Mouse (Mus musculus): ENCODE results near the gene Arl15. TPM values are rescaled to one million over a fixed set of nuclear protein-coding genes. Genes with fewer than 3 reads are reported as not detected.

Gene Arl15
- polyA plus RNA-seq, 1 experiment: 0.19 TPM

- Histone ChIP-seq H3K27me3 (replicated peaks) (no peaks in the 10 kb centered on the region), H3K4me3 (replicated peaks) (no peak overlapping the region), H3K36me3 (replicated peaks; ENCODE audit: low read length) (peaks cover 34% of the 10 kb centered on the region), H3K4me1 (no peaks in the 10 kb centered on the region), H3K9me3 (peaks cover 70% of the 10 kb centered on the region)
- TF ChIP-seq GATA1 (IDR thresholded peaks at IDR 0.05; ENCODE audit: borderline replicate concordance, low read length): no peak
- TF ChIP-seq FLI1 (IDR thresholded peaks at IDR 0.05; ENCODE audit: low read length): no peak
Observed at GRCm38 (mm10) chr13:113964945-113965344, 170.6 kb downstream of the Arl15 start.

- Histone ChIP-seq H3K4me3 (replicated peaks) (no peak overlapping the region), H3K27me3 (replicated peaks) (no peaks in the 10 kb centered on the region), H3K36me3 (replicated peaks; ENCODE audit: low read length) (peaks cover 32% of the 10 kb centered on the region), H3K4me1 (no peaks in the 10 kb centered on the region), H3K9me3 (peaks cover 41% of the 10 kb centered on the region)
- TF ChIP-seq GATA1 (IDR thresholded peaks at IDR 0.05; ENCODE audit: borderline replicate concordance, low read length): no peak
- no peak for TF ChIP-seq FLI1 (IDR thresholded peaks at IDR 0.05; ENCODE audit: low read length)
Observed at GRCm38 (mm10) chr13:113970706-113971105, 176.4 kb downstream of the Arl15 start.

GRCm38 (mm10) chr13:113972401-113972800, 178.1 kb downstream of the Arl15 start:
- TF ChIP-seq GATA1 (IDR thresholded peaks at IDR 0.05; ENCODE audit: borderline replicate concordance, low read length) (no peak), FLI1 (IDR thresholded peaks at IDR 0.05; ENCODE audit: low read length) (no peak)
- Histone ChIP-seq H3K36me3 (replicated peaks; ENCODE audit: low read length) (peaks cover 26% of the 10 kb centered on the region), H3K27me3 (replicated peaks) (no peaks in the 10 kb centered on the region), H3K9me3 (peaks cover 30% of the 10 kb centered on the region), H3K4me1 (no peaks in the 10 kb centered on the region), H3K4me3 (replicated peaks) (no peak overlapping the region)

GRCm38 (mm10) chr13:113974866-113975265, 180.6 kb downstream of the Arl15 start:
- H3K4me3 ChIP-seq (replicated peaks): no peak overlapping the region
- TF ChIP-seq FLI1 (IDR thresholded peaks at IDR 0.05; ENCODE audit: low read length) (no peak), GATA1 (IDR thresholded peaks at IDR 0.05; ENCODE audit: borderline replicate concordance, low read length) (no peak)
- no peaks in the 10 kb centered on the region for H3K27me3 ChIP-seq (replicated peaks)
- H3K9me3 ChIP-seq: peaks cover 24% of the 10 kb centered on the region
- H3K36me3 ChIP-seq (replicated peaks; ENCODE audit: low read length): peaks cover 3% of the 10 kb centered on the region
- H3K4me1 ChIP-seq: no peaks in the 10 kb centered on the region

- H3K36me3 ChIP-seq (replicated peaks; ENCODE audit: low read length): peaks cover 3% of the 10 kb centered on the region
- no peak overlapping the region for H3K4me3 ChIP-seq (replicated peaks)
- no peaks in the 10 kb centered on the region for H3K4me1 ChIP-seq
- no peak for TF ChIP-seq FLI1 (IDR thresholded peaks at IDR 0.05; ENCODE audit: low read length)
- TF ChIP-seq GATA1 (IDR thresholded peaks at IDR 0.05; ENCODE audit: borderline replicate concordance, low read length): no peak
- peaks cover 25% of the 10 kb centered on the region for H3K9me3 ChIP-seq
- no peaks in the 10 kb centered on the region for H3K27me3 ChIP-seq (replicated peaks)
Observed at GRCm38 (mm10) chr13:113975722-113976121, 181.4 kb downstream of the Arl15 start.

- no peaks in the 10 kb centered on the region for H3K4me1 ChIP-seq
- no peak for TF ChIP-seq GATA1 (IDR thresholded peaks at IDR 0.05; ENCODE audit: borderline replicate concordance, low read length)
- no peak for TF ChIP-seq FLI1 (IDR thresholded peaks at IDR 0.05; ENCODE audit: low read length)
- no peaks in the 10 kb centered on the region for H3K27me3 ChIP-seq (replicated peaks)
- peaks cover 3% of the 10 kb centered on the region for H3K36me3 ChIP-seq (replicated peaks; ENCODE audit: low read length)
- no peak overlapping the region for H3K4me3 ChIP-seq (replicated peaks)
- H3K9me3 ChIP-seq: peaks cover 26% of the 10 kb centered on the region
Observed at GRCm38 (mm10) chr13:113976936-113977335, 182.6 kb downstream of the Arl15 start.

- Histone ChIP-seq H3K4me3 (replicated peaks) (no peak overlapping the region), H3K36me3 (replicated peaks; ENCODE audit: low read length) (no peaks in the 10 kb centered on the region), H3K4me1 (no peaks in the 10 kb centered on the region), H3K9me3 (peaks cover 37% of the 10 kb centered on the region), H3K27me3 (replicated peaks) (no peaks in the 10 kb centered on the region)
- TF ChIP-seq GATA1 (IDR thresholded peaks at IDR 0.05; ENCODE audit: borderline replicate concordance, low read length) (no peak), FLI1 (IDR thresholded peaks at IDR 0.05; ENCODE audit: low read length) (no peak)
Observed at GRCm38 (mm10) chr13:113980739-113981460, 186.6 kb downstream of the Arl15 start.

GRCm38 (mm10) chr13:113981461-113982000, 187.2 kb downstream of the Arl15 start:
- H3K4me1 ChIP-seq: no peaks in the 10 kb centered on the region
- H3K4me3 ChIP-seq (replicated peaks): no peak overlapping the region
- peaks cover 38% of the 10 kb centered on the region for H3K9me3 ChIP-seq
- H3K27me3 ChIP-seq (replicated peaks): no peaks in the 10 kb centered on the region
- H3K36me3 ChIP-seq (replicated peaks; ENCODE audit: low read length): no peaks in the 10 kb centered on the region
- TF ChIP-seq FLI1 (IDR thresholded peaks at IDR 0.05; ENCODE audit: low read length) (no peak), GATA1 (IDR thresholded peaks at IDR 0.05; ENCODE audit: borderline replicate concordance, low read length) (no peak)

GRCm38 (mm10) chr13:113983633-113984032, 189.3 kb downstream of the Arl15 start:
- TF ChIP-seq FLI1 (IDR thresholded peaks at IDR 0.05; ENCODE audit: low read length) (no peak), GATA1 (IDR thresholded peaks at IDR 0.05; ENCODE audit: borderline replicate concordance, low read length) (no peak)
- Histone ChIP-seq H3K36me3 (replicated peaks; ENCODE audit: low read length) (no peaks in the 10 kb centered on the region), H3K4me1 (no peaks in the 10 kb centered on the region), H3K4me3 (replicated peaks) (no peak overlapping the region), H3K27me3 (replicated peaks) (no peaks in the 10 kb centered on the region), H3K9me3 (peaks cover 49% of the 10 kb centered on the region)

GRCm38 (mm10) chr13:113984491-113984890, 190.2 kb downstream of the Arl15 start:
- Histone ChIP-seq H3K4me3 (replicated peaks) (no peak overlapping the region), H3K27me3 (replicated peaks) (no peaks in the 10 kb centered on the region), H3K4me1 (no peaks in the 10 kb centered on the region), H3K36me3 (replicated peaks; ENCODE audit: low read length) (peaks cover 7% of the 10 kb centered on the region), H3K9me3 (peaks cover 54% of the 10 kb centered on the region)
- TF ChIP-seq FLI1 (IDR thresholded peaks at IDR 0.05; ENCODE audit: low read length) (no peak), GATA1 (IDR thresholded peaks at IDR 0.05; ENCODE audit: borderline replicate concordance, low read length) (no peak)
